Mouse (Mus musculus): ENCODE measurements around the gene Sync. TPM values are rescaled to one million over a fixed set of nuclear protein-coding genes. Genes with fewer than 3 reads are reported as not detected.

The Sync gene
- polyA plus RNA-seq, 1 experiment from 2014 or later: 11.7 TPM

GRCm38 (mm10) chr4:129324756-129325155 is 37.3 kb downstream of the Sync start:
- WGBS: 65% methylated on average over 1 of the region's 1 CpGs
- Histone ChIP-seq H3K9me3 (ENCODE audit: control insufficient read depth, low read length) (no peaks in the 10 kb centered on the region), H3K4me1 (ENCODE audit: control insufficient read depth, insufficient read depth, low read length) (no peaks in the 10 kb centered on the region), H3K4me3 (ENCODE audit: low read depth, low read length) (no peak overlapping the region), H3K27me3 (replicated peaks; ENCODE audit: control insufficient read depth, insufficient read depth, low read length) (no peaks in the 10 kb centered on the region), H3K4me2 (ENCODE audit: low read depth, low read length) (no peak overlapping the region), H3K9ac (ENCODE audit: low read depth, low read length) (no peak overlapping the region), H3K27ac (replicated peaks; ENCODE audit: low read depth, low read length) (no peak overlapping the region), H3K36me3 (ENCODE audit: control insufficient read depth, insufficient read depth, low read length) (peaks cover 90% of the 10 kb centered on the region)
- DNase-seq (ENCODE audit: low spot score): peak; percentile 15
- ATAC-seq (ENCODE audit: low read depth): no peak

- no peaks in the 10 kb centered on the region for H3K9me3 ChIP-seq (ENCODE audit: control insufficient read depth, low read length)
- no peak overlapping the region for H3K27ac ChIP-seq (replicated peaks; ENCODE audit: low read depth, low read length)
- H3K4me2 ChIP-seq (ENCODE audit: low read depth, low read length): no peak overlapping the region
- peaks cover 1% of the 10 kb centered on the region; the same call in 1 of the 2 replicates for H3K4me1 ChIP-seq (ENCODE audit: control insufficient read depth, insufficient read depth, low read length)
- WGBS: 55% methylated on average over 1 of the region's 1 CpGs
- H3K36me3 ChIP-seq (ENCODE audit: control insufficient read depth, insufficient read depth, low read length): peaks cover 90% of the 10 kb centered on the region
- no peak overlapping the region for H3K4me3 ChIP-seq (ENCODE audit: low read depth, low read length)
- no peak overlapping the region for H3K9ac ChIP-seq (ENCODE audit: low read depth, low read length)
- no peak for ATAC-seq (ENCODE audit: low read depth)
- DNase-seq (ENCODE audit: low spot score): no peak
- no peaks in the 10 kb centered on the region for H3K27me3 ChIP-seq (replicated peaks; ENCODE audit: control insufficient read depth, insufficient read depth, low read length)
These were observed 38.8 kb downstream of the Sync start for GRCm38 (mm10) chr4:129326191-129326590.

GRCm38 (mm10) chr4:129332846-129333245 is 45.4 kb downstream of the Sync start:
- WGBS: 22% methylated on average over 1 of the region's 1 CpGs
- H3K27ac ChIP-seq (replicated peaks; ENCODE audit: low read depth, low read length): no peak overlapping the region
- H3K4me3 ChIP-seq (ENCODE audit: low read depth, low read length): peak overlapping the region; percentile 94
- H3K9ac ChIP-seq (ENCODE audit: low read depth, low read length): peak overlapping the region; percentile 46; the same call in 1 of the 2 replicates
- DNase-seq (ENCODE audit: low spot score): no peak
- H3K4me2 ChIP-seq (ENCODE audit: low read depth, low read length): peak overlapping the region; percentile 61
- H3K36me3 ChIP-seq (ENCODE audit: control insufficient read depth, insufficient read depth, low read length): peaks cover 60% of the 10 kb centered on the region
- no peak for ATAC-seq (ENCODE audit: low read depth)
- H3K9me3 ChIP-seq (ENCODE audit: control insufficient read depth, low read length): no peaks in the 10 kb centered on the region
- no peaks in the 10 kb centered on the region for H3K27me3 ChIP-seq (replicated peaks; ENCODE audit: control insufficient read depth, insufficient read depth, low read length)
- H3K4me1 ChIP-seq (ENCODE audit: control insufficient read depth, insufficient read depth, low read length): peaks cover 29% of the 10 kb centered on the region

- Histone ChIP-seq H3K4me3 (ENCODE audit: low read depth, low read length) (peak overlapping the region; percentile 94), H3K27ac (replicated peaks; ENCODE audit: low read depth, low read length) (peak overlapping the region; percentile 96), H3K36me3 (ENCODE audit: control insufficient read depth, insufficient read depth, low read length) (peaks cover 42% of the 10 kb centered on the region), H3K4me1 (ENCODE audit: control insufficient read depth, insufficient read depth, low read length) (peaks cover 29% of the 10 kb centered on the region), H3K4me2 (ENCODE audit: low read depth, low read length) (peak overlapping the region; percentile 61), H3K9ac (ENCODE audit: low read depth, low read length) (peak overlapping the region; percentile 97), H3K9me3 (ENCODE audit: control insufficient read depth, low read length) (no peaks in the 10 kb centered on the region), H3K27me3 (replicated peaks; ENCODE audit: control insufficient read depth, insufficient read depth, low read length) (no peaks in the 10 kb centered on the region)
- 0% methylated on average over 32 of the region's 62 CpGs for WGBS
- DNase-seq (ENCODE audit: low spot score) (no peak), ATAC-seq (ENCODE audit: low read depth) (peak; percentile 3)
These were observed 47.3 kb downstream of the Sync start for GRCm38 (mm10) chr4:129334677-129335215.

- Histone ChIP-seq H3K4me1 (ENCODE audit: control insufficient read depth, insufficient read depth, low read length) (peaks cover 29% of the 10 kb centered on the region), H3K4me3 (ENCODE audit: low read depth, low read length) (peak within 1 kb of the TSS; percentile 94), H3K27ac (replicated peaks; ENCODE audit: low read depth, low read length) (peak within 1 kb of the TSS; percentile 97), H3K27me3 (replicated peaks; ENCODE audit: control insufficient read depth, insufficient read depth, low read length) (no peaks in the 10 kb centered on the region), H3K9me3 (ENCODE audit: control insufficient read depth, low read length) (no peaks in the 10 kb centered on the region), H3K36me3 (ENCODE audit: control insufficient read depth, insufficient read depth, low read length) (peaks cover 35% of the 10 kb centered on the region), H3K9ac (ENCODE audit: low read depth, low read length) (peak within 1 kb of the TSS; percentile 97), H3K4me2 (ENCODE audit: low read depth, low read length) (peak within 1 kb of the TSS; percentile 61)
- ATAC-seq (ENCODE audit: low read depth): peak; percentile 98
- WGBS: under 1% methylated on average over 58 of the region's 73 CpGs
- peak; percentile 100 for DNase-seq (ENCODE audit: low spot score)
These were observed 48.0 kb downstream of the Sync start, which contains the start of the genes Rbbp4 and Zbtb8os for GRCm38 (mm10) chr4:129335216-129336074. Gene Rbbp4 (minus strand): TSS chr4:129335370. Gene Zbtb8os (plus strand): TSS chr4:129335695.

- DNase-seq (ENCODE audit: low spot score) (peak; percentile 19), ATAC-seq (ENCODE audit: low read depth) (no peak)
- Histone ChIP-seq H3K27me3 (replicated peaks; ENCODE audit: control insufficient read depth, insufficient read depth, low read length) (no peaks in the 10 kb centered on the region), H3K4me1 (ENCODE audit: control insufficient read depth, insufficient read depth, low read length) (peaks cover 27% of the 10 kb centered on the region), H3K36me3 (ENCODE audit: control insufficient read depth, insufficient read depth, low read length) (peaks cover 27% of the 10 kb centered on the region), H3K4me3 (ENCODE audit: low read depth, low read length) (peak overlapping the region; percentile 94), H3K27ac (replicated peaks; ENCODE audit: low read depth, low read length) (peak overlapping the region; percentile 97), H3K4me2 (ENCODE audit: low read depth, low read length) (peak overlapping the region; percentile 61), H3K9me3 (ENCODE audit: control insufficient read depth, low read length) (no peaks in the 10 kb centered on the region), H3K9ac (ENCODE audit: low read depth, low read length) (peak overlapping the region; percentile 71)
- WGBS: 45% methylated on average over 14 of the region's 14 CpGs
These were observed 48.9 kb downstream of the Sync start for GRCm38 (mm10) chr4:129336291-129336690.

- DNase-seq (ENCODE audit: low spot score): no peak
- Histone ChIP-seq H3K27ac (replicated peaks; ENCODE audit: low read depth, low read length) (no peak overlapping the region), H3K4me1 (ENCODE audit: control insufficient read depth, insufficient read depth, low read length) (0 out of 2 replicates have a peak, but pooled peaks cover 3% of the 10 kb centered on the region), H3K4me3 (ENCODE audit: low read depth, low read length) (no peak overlapping the region), H3K27me3 (replicated peaks; ENCODE audit: control insufficient read depth, insufficient read depth, low read length) (no peaks in the 10 kb centered on the region), H3K9ac (ENCODE audit: low read depth, low read length) (no peak overlapping the region), H3K4me2 (ENCODE audit: low read depth, low read length) (no peak overlapping the region), H3K9me3 (ENCODE audit: control insufficient read depth, low read length) (no peaks in the 10 kb centered on the region), H3K36me3 (ENCODE audit: control insufficient read depth, insufficient read depth, low read length) (peaks cover 28% of the 10 kb centered on the region)
- ATAC-seq (ENCODE audit: low read depth): no peak
- 97% methylated on average over 3 of the region's 3 CpGs for WGBS
These were observed 52.3 kb downstream of the Sync start for GRCm38 (mm10) chr4:129339743-129340142.

GRCm38 (mm10) chr4:129341888-129342287 is 54.5 kb downstream of the Sync start:
- Histone ChIP-seq H3K36me3 (ENCODE audit: control insufficient read depth, insufficient read depth, low read length) (peaks cover 37% of the 10 kb centered on the region), H3K4me3 (ENCODE audit: low read depth, low read length) (no peak overlapping the region), H3K9me3 (ENCODE audit: control insufficient read depth, low read length) (no peaks in the 10 kb centered on the region), H3K9ac (ENCODE audit: low read depth, low read length) (no peak overlapping the region), H3K27ac (replicated peaks; ENCODE audit: low read depth, low read length) (no peak overlapping the region), H3K4me1 (ENCODE audit: control insufficient read depth, insufficient read depth, low read length) (0 out of 2 replicates have a peak, but pooled peaks cover 3% of the 10 kb centered on the region), H3K4me2 (ENCODE audit: low read depth, low read length) (no peak overlapping the region), H3K27me3 (replicated peaks; ENCODE audit: control insufficient read depth, insufficient read depth, low read length) (no peaks in the 10 kb centered on the region)
- ATAC-seq (ENCODE audit: low read depth) (no peak), DNase-seq (ENCODE audit: low spot score) (no peak)
- 82% methylated on average over 1 of the region's 1 CpGs for WGBS

All from embryonic facial prominence, embryonic 14.5 days (tissue).